Mouse (Mus musculus) cortical plate, adult 2 months (tissue): ENCODE data around the gene Cyth3.

Source experiments
- CTCF ChIP-seq: fragments of 200-500 bp; IDR thresholded peaks from 2 replicates; pipeline ENCODE4 v1.5.1; 2011; ENCODE audit warnings: mild to moderate bottlenecking, control low read depth, low read length; ENCODE audit not compliant: insufficient read depth; ENCODE audit errors: extremely low read depth
- POLR2A ChIP-seq: fragments of 200-500 bp; IDR thresholded peaks from 2 replicates; pipeline ENCODE4 v1.6.1; 2011; ENCODE audit warnings: mild to moderate bottlenecking, low read length, control low read depth; ENCODE audit not compliant: insufficient read depth; ENCODE audit errors: extremely low read depth

GRCm38 (mm10) chr5:143629686-143630085 lies 7.4 kb downstream of the Cyth3 start:
- no peak for TF ChIP-seq CTCF
- TF ChIP-seq POLR2A: no peak
